Mouse (Mus musculus) left cerebral cortex, adult 8-10 months (tissue): ENCODE data around the gene Insc. TPM values are rescaled to one million over a fixed set of nuclear protein-coding genes. Genes with fewer than 3 reads are reported as not detected.

Source experiments
- total RNA-seq, 4 experiments: library from RNA; stranded (reverse); gene quantifications; 2 replicates each; pipeline ENCODE4 v1.2.4; 2022

Gene Insc
- total RNA-seq, 4 experiments from 2014 or later, result 3.4 to 5.8 (median 4.8) TPM

Other genes starting within 250 kb of the Insc start
- gene Cyp2r1, start 180.7 kb upstream of the Insc start, total RNA-seq, result 1 to 10 TPM; 1.4 to 2.6 (median 1.9) TPM
- gene Calca, start 107.3 kb upstream of the Insc start, total RNA-seq, result 1 to 10 TPM; 1.1 to 1.8 (median 1.4) TPM
- not detected for gene Calcb, start 25.1 kb upstream of the Insc start, total RNA-seq